Mouse (Mus musculus): Measurements from ENCODE around the gene Rrp12.

GRCm38 (mm10) chr19:41943841-41944240, 47.9 kb upstream of the Rrp12 start:
- TF ChIP-seq CTCF (IDR thresholded peaks at IDR 0.05) (no peak), EP300 (IDR thresholded peaks at IDR 0.05) (no peak)
